Mouse (Mus musculus): ENCODE measurements around the gene Podxl. TPM values are rescaled to one million over a fixed set of nuclear protein-coding genes. Genes with fewer than 3 reads are reported as not detected.

Podxl gene
- polyA plus RNA-seq, 1 experiment from 2014 or later, result 26.9 TPM

- Histone ChIP-seq H3K9me3 (no peaks in the 10 kb centered on the region), H3K4me3 (replicated peaks) (no peak overlapping the region), H3K36me3 (no peaks in the 10 kb centered on the region), H3K4me2 (no peak overlapping the region), H3K4me1 (peaks cover 20% of the 10 kb centered on the region), H3K27ac (peak overlapping the region; percentile 40), H3K9ac (no peak overlapping the region), H3K27me3 (replicated peaks) (no peaks in the 10 kb centered on the region)
- peak; percentile 38; the same call in 1 of the 2 replicates for ATAC-seq (ENCODE audit: insufficient read depth, low FRiP score, low read depth)
- WGBS, result 38% methylated on average over 1 of the region's 1 CpGs
These were observed 28.9 kb upstream of the Podxl start for GRCm38 (mm10) chr6:31592579-31593238.

DNA sequence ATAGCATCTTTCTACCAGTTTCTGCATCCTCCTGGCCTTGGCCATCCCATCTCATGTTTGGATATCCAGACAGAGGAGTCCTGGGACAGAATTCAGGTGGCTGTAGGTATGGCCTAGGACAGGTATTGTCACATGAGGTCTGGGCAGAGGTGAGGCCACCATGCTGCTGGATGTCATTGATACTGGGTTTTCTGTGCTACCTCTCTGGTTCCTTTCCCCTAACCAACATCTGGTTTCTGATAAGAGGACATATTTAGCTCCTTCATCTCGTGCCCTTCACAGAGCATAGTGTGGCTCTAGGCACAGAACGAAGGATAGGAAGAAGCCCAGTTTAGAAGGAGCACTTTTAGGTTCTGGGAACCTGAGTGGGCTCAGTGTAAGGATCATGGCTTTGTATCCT, 28.3 kb upstream of the Podxl start:
- no peak overlapping the region for H3K9ac ChIP-seq
- no peaks in the 10 kb centered on the region for H3K9me3 ChIP-seq
- H3K4me1 ChIP-seq, result peaks cover 18% of the 10 kb centered on the region
- no peaks in the 10 kb centered on the region for H3K36me3 ChIP-seq
- no peak overlapping the region for H3K4me2 ChIP-seq
- 67% methylated on average over 2 of the region's 2 CpGs for WGBS
- no peaks in the 10 kb centered on the region for H3K27me3 ChIP-seq (replicated peaks)
- no peak overlapping the region for H3K4me3 ChIP-seq (replicated peaks)
- ATAC-seq (ENCODE audit: insufficient read depth, low FRiP score, low read depth), result no peak; the same call in 1 of the 2 replicates
- peak overlapping the region; percentile 40 for H3K27ac ChIP-seq

GRCm38 (mm10) chr6:31591676-31592075, 27.9 kb upstream of the Podxl start:
- Histone ChIP-seq H3K4me1 (peaks cover 14% of the 10 kb centered on the region), H3K27ac (no peak overlapping the region), H3K4me2 (no peak overlapping the region), H3K9me3 (no peaks in the 10 kb centered on the region), H3K4me3 (replicated peaks) (no peak overlapping the region), H3K27me3 (replicated peaks) (no peaks in the 10 kb centered on the region), H3K9ac (no peak overlapping the region), H3K36me3 (no peaks in the 10 kb centered on the region)
- no peak for ATAC-seq (ENCODE audit: insufficient read depth, low FRiP score, low read depth)
- WGBS, result 76% methylated on average over 3 of the region's 3 CpGs

GRCm38 (mm10) chr6:31590754-31591153, 27.0 kb upstream of the Podxl start:
- no peak overlapping the region for H3K4me3 ChIP-seq (replicated peaks)
- H3K4me2 ChIP-seq, result no peak overlapping the region
- H3K9ac ChIP-seq, result no peak overlapping the region
- H3K27me3 ChIP-seq (replicated peaks), result no peaks in the 10 kb centered on the region
- H3K36me3 ChIP-seq, result no peaks in the 10 kb centered on the region
- ATAC-seq (ENCODE audit: insufficient read depth, low FRiP score, low read depth), result no peak
- H3K4me1 ChIP-seq, result peaks cover 9% of the 10 kb centered on the region; the same call in 1 of the 2 replicates
- 65% methylated on average over 2 of the region's 2 CpGs for WGBS
- no peak overlapping the region for H3K27ac ChIP-seq
- no peaks in the 10 kb centered on the region for H3K9me3 ChIP-seq

GRCm38 (mm10) chr6:31589268-31589667, 25.5 kb upstream of the Podxl start:
- ATAC-seq (ENCODE audit: insufficient read depth, low FRiP score, low read depth), result no peak
- Histone ChIP-seq H3K27ac (no peak overlapping the region), H3K27me3 (replicated peaks) (no peaks in the 10 kb centered on the region), H3K4me1 (peaks cover 9% of the 10 kb centered on the region; the same call in 1 of the 2 replicates), H3K4me2 (no peak overlapping the region), H3K36me3 (no peaks in the 10 kb centered on the region), H3K4me3 (replicated peaks) (no peak overlapping the region), H3K9me3 (no peaks in the 10 kb centered on the region), H3K9ac (no peak overlapping the region)
- 66% methylated on average over 3 of the region's 3 CpGs for WGBS

DNA sequence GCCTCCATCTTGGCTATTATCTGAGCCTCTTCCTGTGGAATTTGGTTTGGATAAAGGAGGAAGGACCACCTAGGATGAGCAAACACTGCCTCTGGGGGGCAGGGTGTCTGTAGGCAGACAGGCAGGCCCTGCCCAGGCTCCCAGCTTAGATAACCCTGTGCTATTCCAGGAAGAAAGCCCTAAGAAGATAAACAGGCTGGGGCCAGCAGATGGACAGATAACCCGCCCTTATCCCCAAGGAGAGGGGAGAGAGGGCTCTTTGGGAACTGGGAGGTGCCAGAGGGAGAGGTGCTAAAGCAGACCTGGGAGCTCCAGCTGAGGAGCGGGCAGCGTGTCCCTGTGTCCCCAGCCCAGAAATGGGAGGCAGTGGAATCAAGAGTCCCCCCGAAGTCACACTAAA, 23.9 kb upstream of the Podxl start:
- ATAC-seq (ENCODE audit: insufficient read depth, low FRiP score, low read depth), result peak; percentile 78; the same call in 1 of the 2 replicates
- no peaks in the 10 kb centered on the region for H3K9me3 ChIP-seq
- no peak overlapping the region for H3K27ac ChIP-seq
- no peaks in the 10 kb centered on the region for H3K27me3 ChIP-seq (replicated peaks)
- H3K36me3 ChIP-seq, result no peaks in the 10 kb centered on the region
- H3K4me1 ChIP-seq, result peaks cover 4% of the 10 kb centered on the region; the same call in 1 of the 2 replicates
- 31% methylated on average over 4 of the region's 4 CpGs for WGBS
- no peak overlapping the region for H3K4me3 ChIP-seq (replicated peaks)
- H3K9ac ChIP-seq, result no peak overlapping the region
- no peak overlapping the region for H3K4me2 ChIP-seq

- WGBS, result 73% methylated on average over 2 of the region's 2 CpGs
- no peak overlapping the region for H3K9ac ChIP-seq
- no peaks in the 10 kb centered on the region for H3K36me3 ChIP-seq
- no peaks in the 10 kb centered on the region for H3K9me3 ChIP-seq
- H3K27ac ChIP-seq, result no peak overlapping the region
- ATAC-seq (ENCODE audit: insufficient read depth, low FRiP score, low read depth), result no peak
- no peaks in the 10 kb centered on the region for H3K27me3 ChIP-seq (replicated peaks)
- no peak overlapping the region for H3K4me3 ChIP-seq (replicated peaks)
- no peak overlapping the region for H3K4me2 ChIP-seq
- no peaks in the 10 kb centered on the region for H3K4me1 ChIP-seq
These were observed 22.3 kb upstream of the Podxl start for GRCm38 (mm10) chr6:31586127-31586526.

DNA sequence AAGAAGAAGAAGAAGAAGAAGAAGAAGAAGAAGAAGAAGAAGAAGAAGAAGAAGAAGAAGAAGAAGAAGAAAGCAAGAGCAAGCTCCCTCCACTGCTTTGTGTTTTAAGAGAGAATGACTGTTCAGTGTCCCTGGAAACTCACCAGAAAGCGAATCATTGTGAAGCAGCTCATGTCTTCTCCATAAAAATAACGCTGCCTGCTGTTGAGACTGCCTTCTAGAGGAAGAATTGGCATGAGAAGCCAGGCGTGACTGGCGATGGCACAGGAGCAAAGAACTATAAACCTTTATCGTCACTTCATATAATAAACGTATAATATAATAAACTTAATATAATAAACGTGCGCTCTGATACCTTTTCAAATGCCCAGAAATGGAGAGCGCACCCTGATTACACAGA, 12.4 kb upstream of the Podxl start:
- no peak overlapping the region for H3K4me3 ChIP-seq (replicated peaks)
- no peaks in the 10 kb centered on the region for H3K36me3 ChIP-seq
- H3K27me3 ChIP-seq (replicated peaks), result no peaks in the 10 kb centered on the region
- 80% methylated on average over 9 of the region's 9 CpGs for WGBS
- H3K4me1 ChIP-seq, result no peaks in the 10 kb centered on the region
- no peak overlapping the region for H3K27ac ChIP-seq
- no peak overlapping the region for H3K9ac ChIP-seq
- no peak overlapping the region for H3K4me2 ChIP-seq
- no peaks in the 10 kb centered on the region for H3K9me3 ChIP-seq
- no peak for ATAC-seq (ENCODE audit: insufficient read depth, low FRiP score, low read depth)

DNA sequence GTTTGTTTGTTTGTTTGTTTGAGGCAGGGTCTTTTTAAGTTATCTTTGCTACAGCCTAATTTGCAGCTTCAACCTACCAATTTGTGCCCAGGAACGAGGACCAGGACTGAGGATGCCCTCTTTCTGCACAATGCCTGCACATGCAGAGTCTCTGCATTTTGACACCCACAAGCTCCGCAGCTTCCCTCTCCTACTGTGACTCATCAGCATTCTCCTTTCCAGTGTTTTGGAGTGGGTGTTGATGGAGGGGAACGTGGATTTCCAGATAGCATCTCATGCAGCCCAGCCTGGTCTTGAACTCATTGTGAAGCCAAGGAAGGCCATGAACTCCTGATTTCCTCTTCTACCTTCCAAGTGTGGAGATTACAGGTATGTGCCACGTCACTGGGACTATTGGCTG, 11.3 kb upstream of the Podxl start:
- no peak overlapping the region for H3K27ac ChIP-seq
- H3K9ac ChIP-seq, result no peak overlapping the region
- no peaks in the 10 kb centered on the region for H3K27me3 ChIP-seq (replicated peaks)
- H3K4me2 ChIP-seq, result no peak overlapping the region
- no peaks in the 10 kb centered on the region for H3K9me3 ChIP-seq
- H3K4me3 ChIP-seq (replicated peaks), result no peak overlapping the region
- H3K36me3 ChIP-seq, result no peaks in the 10 kb centered on the region
- 61% methylated on average over 4 of the region's 4 CpGs for WGBS
- no peaks in the 10 kb centered on the region for H3K4me1 ChIP-seq
- ATAC-seq (ENCODE audit: insufficient read depth, low FRiP score, low read depth), result no peak

- Histone ChIP-seq H3K4me2 (no peak overlapping the region), H3K27ac (no peak overlapping the region), H3K27me3 (replicated peaks) (0 out of 2 replicates have a peak, but pooled peaks cover 2% of the 10 kb centered on the region), H3K9ac (no peak overlapping the region), H3K4me1 (0 out of 2 replicates have a peak, but pooled peaks cover 5% of the 10 kb centered on the region), H3K9me3 (no peaks in the 10 kb centered on the region), H3K4me3 (replicated peaks) (no peak overlapping the region), H3K36me3 (no peaks in the 10 kb centered on the region)
- 69% methylated on average over 3 of the region's 3 CpGs for WGBS
- ATAC-seq (ENCODE audit: insufficient read depth, low FRiP score, low read depth), result no peak
These were observed 7.7 kb upstream of the Podxl start for GRCm38 (mm10) chr6:31571459-31571858.

- H3K4me1 ChIP-seq, result peaks cover 8% of the 10 kb centered on the region
- no peak overlapping the region for H3K4me3 ChIP-seq (replicated peaks)
- H3K27ac ChIP-seq, result no peak overlapping the region
- no peak overlapping the region for H3K9ac ChIP-seq
- H3K36me3 ChIP-seq, result no peaks in the 10 kb centered on the region
- peaks cover 17% of the 10 kb centered on the region; the same call in 1 of the 2 replicates for H3K27me3 ChIP-seq (replicated peaks)
- no peak overlapping the region for H3K4me2 ChIP-seq
- H3K9me3 ChIP-seq, result no peaks in the 10 kb centered on the region
- ATAC-seq (ENCODE audit: insufficient read depth, low FRiP score, low read depth), result no peak
- WGBS, result 33% methylated on average over 7 of the region's 7 CpGs
These were observed 4.4 kb upstream of the Podxl start for GRCm38 (mm10) chr6:31568070-31568595.

DNA sequence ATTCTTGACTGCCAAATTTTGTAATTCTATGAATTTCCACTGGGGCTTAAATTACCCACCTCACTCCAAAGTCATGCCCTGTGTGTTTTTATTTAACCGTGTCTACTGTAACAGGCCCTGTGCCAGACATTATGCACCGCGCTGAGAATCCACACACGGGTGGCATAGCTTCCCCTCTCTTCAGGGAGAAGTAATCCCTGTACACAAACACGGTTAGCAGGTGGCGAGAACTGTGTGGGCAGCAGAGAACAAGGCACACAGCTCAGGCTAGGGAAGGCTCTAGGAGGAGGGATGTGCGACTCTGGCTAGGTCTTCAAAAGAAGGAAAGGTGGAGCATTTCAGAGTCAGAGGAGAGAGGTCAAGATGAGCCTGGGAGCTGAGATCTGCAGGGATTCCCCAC, 3.4 kb upstream of the Podxl start:
- Histone ChIP-seq H3K27ac (no peak overlapping the region), H3K4me2 (no peak overlapping the region), H3K4me1 (peaks cover 13% of the 10 kb centered on the region), H3K9me3 (no peaks in the 10 kb centered on the region), H3K4me3 (replicated peaks) (no peak overlapping the region), H3K27me3 (replicated peaks) (peaks cover 25% of the 10 kb centered on the region; the same call in 1 of the 2 replicates), H3K9ac (no peak overlapping the region), H3K36me3 (no peaks in the 10 kb centered on the region)
- no peak for ATAC-seq (ENCODE audit: insufficient read depth, low FRiP score, low read depth)
- WGBS, result 38% methylated on average over 7 of the region's 7 CpGs

All from stomach, embryonic 15.5 days (tissue).